Mouse (Mus musculus) gastrocnemius, postnatal 10 days (tissue): Measurements from ENCODE around the gene Pofut2. TPM values are rescaled to one million over a fixed set of nuclear protein-coding genes. Genes with fewer than 3 reads are reported as not detected.

Source experiments
- DNase-seq: peaks from one replicate; pipeline ENCODE4 v3.0.0; 2021; ENCODE audit warnings: mixed read lengths
- total RNA-seq, 2 experiments: library from RNA; stranded (reverse); gene quantifications; 2 replicates each; pipeline ENCODE4 v1.2.3; 2021

Gene Pofut2
- total RNA-seq, 2 experiments from 2014 or later = 37.2 to 45.5 TPM

- no peak for DNase-seq
Observed at GRCm38 (mm10) chr10:77229609-77230595, 29.1 kb upstream of the Pofut2 start.

DNA sequence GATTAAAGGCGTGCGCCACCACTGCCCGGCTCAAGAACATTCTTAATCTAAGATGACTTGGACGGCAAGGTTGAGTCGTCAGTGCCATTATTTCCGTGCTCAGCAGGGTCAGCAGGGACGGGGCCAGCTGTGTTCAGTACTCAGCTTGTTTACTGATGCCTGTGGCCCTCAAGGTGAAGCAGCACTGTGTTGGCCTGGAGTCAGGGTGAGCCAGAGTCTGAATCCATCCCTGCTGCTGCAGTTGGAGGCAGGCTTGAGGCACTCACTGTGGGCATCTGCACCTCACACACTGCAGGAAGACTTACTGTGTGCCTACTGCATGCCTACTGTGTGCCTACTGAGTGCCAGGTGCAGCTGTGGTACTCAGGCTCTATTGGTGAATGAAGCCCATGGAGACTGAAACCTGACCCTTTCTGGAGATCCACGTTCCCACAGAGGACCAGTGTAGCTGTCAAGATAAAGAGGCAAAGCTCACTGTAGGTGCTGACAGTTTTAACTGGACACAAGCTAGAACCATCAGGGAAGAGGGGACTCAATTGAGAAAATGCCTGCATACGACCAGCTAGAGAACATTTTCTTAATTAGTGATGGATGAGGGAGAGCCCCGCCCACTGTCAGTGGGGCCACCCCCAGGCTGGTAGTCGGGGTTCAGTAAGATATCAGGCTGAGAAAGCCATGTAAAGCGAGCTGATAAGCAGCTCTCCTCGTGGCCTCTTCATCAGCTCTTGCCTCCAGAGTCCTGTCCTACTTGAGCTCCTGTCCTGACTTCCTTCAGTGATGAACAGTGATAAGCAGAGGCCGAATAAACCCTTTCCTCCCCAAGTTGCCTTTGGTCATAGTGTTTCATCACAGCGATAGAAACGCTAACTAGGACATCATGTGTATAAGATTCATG lies 26.9 kb upstream of the Pofut2 start:
- DNase-seq = no peak

- no peak for DNase-seq
Observed at GRCm38 (mm10) chr10:77233230-77233629, 25.8 kb upstream of the Pofut2 start.

GRCm38 (mm10) chr10:77234991-77235616 lies 23.9 kb upstream of the Pofut2 start:
- DNase-seq = no peak

DNA sequence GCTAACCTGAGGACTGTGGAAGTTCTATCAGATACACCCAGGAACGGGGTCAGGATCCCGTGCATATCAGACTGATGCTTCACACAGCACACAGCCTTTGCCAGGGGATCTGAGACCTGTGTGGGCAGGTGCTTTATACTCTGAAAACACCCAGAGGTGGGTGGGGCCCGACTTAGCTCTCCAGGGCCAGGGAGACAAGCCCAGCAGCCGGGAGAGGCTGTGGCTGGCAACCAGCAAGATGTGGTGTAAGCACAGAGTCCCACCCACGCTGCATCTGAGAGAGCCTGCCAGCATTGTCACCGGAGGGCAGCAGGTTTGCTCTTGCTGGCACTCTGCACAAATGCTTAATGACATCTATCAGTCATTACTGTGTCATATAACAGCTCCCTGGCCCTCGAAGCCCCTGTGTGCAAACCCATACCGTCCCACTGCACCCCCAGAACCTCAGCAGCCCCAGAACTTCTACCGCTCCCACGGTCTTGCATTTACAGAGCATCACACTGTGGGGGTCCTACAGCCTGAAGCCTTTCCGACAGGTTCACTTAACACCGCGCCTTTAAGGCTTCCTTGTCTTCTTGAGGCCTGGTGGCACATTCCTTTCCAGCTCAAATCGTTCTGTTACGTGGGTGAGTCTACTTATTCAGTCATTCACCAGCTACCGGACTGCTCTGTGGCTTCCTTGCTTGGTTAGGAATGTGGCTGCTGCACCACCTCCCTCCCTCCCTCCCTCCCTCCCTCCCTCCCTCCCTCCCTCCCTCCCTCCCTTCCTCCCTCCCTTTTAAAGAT lies 21.0 kb upstream of the Pofut2 start:
- no peak for DNase-seq

DNA sequence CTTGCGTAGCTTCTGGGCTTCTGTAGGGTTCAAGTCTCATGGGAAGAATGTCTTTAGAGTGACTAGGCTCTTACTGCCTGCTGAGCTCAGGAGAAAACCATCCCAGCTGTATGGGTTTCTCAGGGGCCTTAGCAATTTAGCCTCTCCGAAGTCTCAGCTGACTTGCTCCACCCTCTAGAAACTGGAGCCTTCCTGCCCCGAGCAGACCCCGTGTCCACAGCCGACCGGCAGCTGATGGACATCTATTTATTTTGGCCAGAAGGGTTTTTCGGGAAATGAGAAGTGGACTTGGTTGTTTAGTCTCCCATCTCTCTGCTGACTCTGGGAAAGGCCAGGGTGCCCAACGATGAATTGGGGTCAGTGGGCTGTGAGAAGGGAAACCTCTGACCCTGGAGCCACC lies 18.3 kb upstream of the Pofut2 start:
- no peak for DNase-seq

- DNase-seq = no peak
Observed at GRCm38 (mm10) chr10:77242396-77242795, 16.6 kb upstream of the Pofut2 start.

DNA sequence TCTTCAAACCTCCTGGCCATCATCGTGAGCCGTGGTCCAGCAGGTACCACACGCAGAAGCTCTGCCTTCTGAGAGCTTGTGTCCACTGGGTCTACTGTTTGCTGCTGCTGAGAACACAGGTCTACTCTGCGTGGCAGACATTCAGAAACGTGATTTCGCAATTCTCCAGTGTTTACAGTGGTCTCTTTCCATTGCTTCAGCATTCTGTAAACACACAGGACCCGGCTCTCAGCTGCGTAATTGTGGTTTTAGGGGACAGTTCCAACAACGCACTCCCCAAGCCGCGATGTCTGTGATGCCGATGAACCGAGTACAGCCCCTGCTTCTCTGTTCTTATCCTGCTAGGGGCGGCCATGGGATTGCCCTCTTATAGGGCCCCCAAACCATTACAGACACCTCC lies 16.1 kb upstream of the Pofut2 start:
- no peak for DNase-seq

GRCm38 (mm10) chr10:77243572-77244161 lies 15.4 kb upstream of the Pofut2 start:
- DNase-seq = peak; percentile 24

GRCm38 (mm10) chr10:77244777-77245176 lies 14.2 kb upstream of the Pofut2 start:
- no peak for DNase-seq

GRCm38 (mm10) chr10:77247048-77247447 lies 12.0 kb upstream of the Pofut2 start:
- DNase-seq = no peak

DNA sequence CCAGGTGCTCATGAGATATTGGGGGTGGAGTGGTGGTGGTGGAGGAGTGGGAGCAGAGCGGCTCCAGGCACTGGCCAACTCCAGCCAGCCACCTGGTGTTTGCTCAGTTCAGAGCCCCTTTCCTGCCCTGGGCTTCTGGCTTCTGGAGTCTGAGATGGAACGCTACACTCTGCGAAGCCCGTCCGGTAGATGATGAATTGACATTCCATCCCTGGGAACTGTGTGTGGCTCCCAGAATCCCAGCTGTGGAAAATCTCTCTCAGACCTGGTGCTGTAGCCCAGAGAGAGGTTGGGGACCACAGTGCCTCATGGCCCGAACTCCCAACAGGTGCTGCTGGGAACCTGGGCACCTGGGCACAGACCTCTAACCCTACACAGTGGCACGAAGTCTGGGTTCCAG lies 11.3 kb upstream of the Pofut2 start:
- DNase-seq = no peak

GRCm38 (mm10) chr10:77251223-77251783 lies 7.7 kb upstream of the Pofut2 start:
- DNase-seq = peak; percentile 56

DNA sequence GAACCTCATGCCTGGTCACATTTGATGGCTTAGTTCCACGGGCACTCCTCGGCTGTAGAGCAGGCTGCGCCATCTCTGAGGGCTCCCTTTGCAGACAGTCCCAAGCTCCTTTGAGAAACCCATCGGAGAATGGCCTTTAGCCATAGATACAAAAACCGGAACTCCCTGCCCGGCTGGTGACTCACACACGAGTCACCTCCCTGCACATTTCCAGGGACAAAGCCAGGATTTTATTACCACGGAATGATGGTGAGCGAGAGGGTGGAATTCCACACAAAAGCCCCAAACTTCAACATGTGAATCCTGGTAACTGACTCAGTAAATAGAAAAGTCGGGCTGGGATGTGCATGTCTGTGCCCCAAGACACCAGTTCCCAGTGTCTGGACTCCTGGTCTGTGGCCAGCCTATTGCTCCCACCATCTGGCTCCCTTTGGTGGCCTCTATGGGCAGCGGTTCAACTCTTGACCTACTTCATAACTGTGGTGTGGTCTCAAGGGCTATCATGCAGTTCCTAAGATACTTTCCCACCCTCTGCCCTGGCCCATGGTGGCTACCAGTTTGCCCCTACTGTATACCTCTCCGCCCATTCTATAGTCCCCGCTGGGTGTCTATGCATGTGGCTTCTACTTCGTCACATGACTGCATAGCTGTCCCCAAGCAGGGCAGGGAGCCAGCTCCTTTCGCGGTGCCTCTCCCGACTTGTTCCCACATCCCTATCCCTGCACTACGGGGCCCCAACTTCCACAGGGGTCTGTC lies 7.1 kb upstream of the Pofut2 start:
- DNase-seq = peak; percentile 48

DNA sequence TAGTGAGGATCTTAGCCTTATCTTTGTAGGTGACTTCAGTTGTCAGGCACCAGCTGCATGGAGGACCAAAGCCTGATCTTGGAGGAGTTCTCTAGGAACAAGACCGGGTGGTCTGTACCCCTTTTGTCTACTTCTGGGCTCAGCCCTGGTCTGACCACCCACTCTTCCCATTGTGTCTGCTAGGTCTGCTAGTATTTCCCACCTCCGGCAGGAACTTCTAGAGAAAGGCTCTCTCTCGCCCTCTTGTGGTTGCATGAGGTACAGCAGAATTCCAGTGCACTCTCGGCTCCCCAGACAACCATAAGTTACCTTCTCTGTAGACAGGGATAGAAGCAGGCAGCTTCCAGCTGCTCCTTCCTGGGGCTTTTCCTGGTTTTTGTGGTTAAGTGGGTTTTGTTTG lies 6.2 kb upstream of the Pofut2 start:
- peak; percentile 77 for DNase-seq

DNA sequence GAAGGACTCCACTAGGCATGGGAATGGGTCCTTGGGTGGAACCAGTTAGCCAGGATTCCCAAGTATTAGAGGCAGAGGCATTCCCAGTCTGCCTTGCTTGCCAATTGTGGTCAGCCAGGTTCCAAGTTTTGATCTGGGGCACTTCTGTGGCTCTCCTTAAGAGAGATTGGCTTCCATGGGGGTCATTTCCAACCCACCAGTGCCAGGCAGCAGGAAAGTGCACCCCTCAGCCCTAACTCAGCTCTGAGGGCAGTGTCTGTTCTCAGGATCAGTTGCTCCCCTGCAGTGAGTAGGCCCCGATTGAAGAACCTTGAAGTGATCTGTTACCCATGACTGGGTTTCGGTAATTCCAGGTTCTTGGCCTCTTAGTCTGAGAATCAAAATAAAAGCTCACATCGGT lies 3.8 kb upstream of the Pofut2 start:
- no peak for DNase-seq

- no peak for DNase-seq
Observed at GRCm38 (mm10) chr10:77255676-77256075, 3.3 kb upstream of the Pofut2 start.

DNA sequence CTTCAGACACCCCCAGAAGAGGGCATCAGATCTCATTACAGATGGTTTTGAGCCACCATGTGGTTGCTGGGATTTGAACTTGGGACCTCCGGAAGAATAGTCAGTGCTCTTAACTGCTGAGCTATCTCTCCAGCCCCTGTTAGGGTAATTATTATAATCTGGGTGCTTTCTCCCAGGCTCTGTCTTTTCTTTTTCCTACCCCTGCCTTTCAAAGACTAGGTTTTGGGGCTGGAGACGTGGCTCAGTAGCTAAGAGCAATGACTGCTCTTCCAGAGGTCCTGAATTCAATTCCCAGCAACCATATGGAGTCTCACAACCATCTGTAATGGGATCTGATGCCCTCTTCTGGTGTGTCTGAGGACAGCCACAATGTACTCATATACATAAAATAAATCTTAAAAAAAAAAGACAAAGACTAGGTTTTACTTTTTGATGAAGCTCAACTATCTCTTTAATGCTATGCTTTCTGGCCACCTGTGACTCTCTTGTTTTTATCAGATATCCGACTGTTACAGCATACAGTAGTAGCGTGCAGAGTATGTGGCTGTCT lies 902 bp upstream of the Pofut2 start:
- DNase-seq = no peak

GRCm38 (mm10) chr10:77260166-77260875 lies 1.3 kb downstream of the Pofut2 start:
- DNase-seq = no peak
